7 mouse cellular contexts compared by ENCODE assay signal in the genomic region with DNA sequence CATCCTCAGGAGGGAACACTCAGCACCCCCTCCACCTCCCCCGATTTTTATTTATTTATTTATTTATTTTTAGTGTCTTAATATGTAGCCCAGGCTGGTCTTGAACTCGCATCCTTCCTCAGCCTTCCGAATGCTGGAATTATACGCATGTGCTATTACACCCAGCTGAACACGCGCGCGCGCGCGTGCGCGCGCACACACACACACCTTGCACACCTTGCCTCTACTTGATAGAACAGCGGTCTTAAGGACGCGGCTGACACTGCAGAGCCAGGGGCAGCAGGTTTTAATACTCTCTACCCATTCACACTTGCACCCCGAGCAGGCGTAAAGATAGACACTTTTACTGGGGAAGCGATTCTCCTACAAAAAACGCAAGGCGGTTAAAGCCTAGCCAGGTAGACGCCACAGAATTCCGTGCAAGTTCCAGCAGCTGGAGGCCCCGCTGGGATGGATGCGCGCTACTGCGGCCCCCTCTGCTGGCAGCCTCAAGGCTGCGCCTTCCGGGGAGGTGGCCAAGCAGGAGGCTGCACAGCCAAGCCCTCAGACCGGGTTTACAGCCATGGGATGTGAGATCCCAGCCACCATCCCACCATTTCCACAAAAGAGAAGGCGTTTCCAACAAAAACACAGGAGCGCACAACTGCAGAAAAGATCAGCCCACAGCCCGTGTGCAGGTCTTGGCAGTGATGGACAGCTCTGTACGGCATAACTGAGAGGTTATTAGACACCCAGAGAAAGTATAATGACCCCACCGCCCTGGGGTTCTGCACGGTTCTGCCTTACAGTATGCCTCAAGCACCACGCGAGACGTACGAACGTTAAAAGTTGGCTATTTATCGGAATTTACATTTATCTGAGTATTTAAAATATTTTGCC.
DNase-seq lines count a peak whose midpoint lies in the region; ATAC-seq lines count a peak whose summit lies in the region.

No protein-coding gene starts in this region.

- intact Hi-C loops in gastrocnemius, postnatal 36 days (cut with DNase I) = no loop called here

- H3K4me2 ChIP-seq in neural tube, embryonic 11.5 days (ENCODE audit: low read depth) = peak overlapping the region; percentile 27

- WGBS in neural tube, embryonic 11.5 days = 18% methylated on average over 43 of the region's 43 CpGs

- no peak overlapping the region for H3K9ac ChIP-seq in neural tube, embryonic 11.5 days (ENCODE audit: low read length)

- no peaks in the 10 kb centered on the region for H3K36me3 ChIP-seq in neural tube, embryonic 11.5 days (ENCODE audit: control insufficient read depth, insufficient read depth, low read length)

- H3K27me3 ChIP-seq in neural tube, embryonic 11.5 days (ENCODE audit: control insufficient read depth, insufficient read depth, low read length) = peaks cover 15% of the 10 kb centered on the region

- no peaks in the 10 kb centered on the region for H3K9me3 ChIP-seq in neural tube, embryonic 11.5 days (ENCODE audit: control insufficient read depth, low read length)

- peak; percentile 73 for ATAC-seq in common myeloid progenitor, adult 5-6 weeks (replicated peaks; ENCODE audit: low read depth, poor library complexity, severe bottlenecking)
- ATAC-seq in neural tube, embryonic 11.5 days (ENCODE audit: insufficient read depth, low FRiP score, low TSS enrichment) = peak; percentile 35; the same call in 1 of the 2 replicates

- H3K4me1 ChIP-seq in neural tube, embryonic 11.5 days (ENCODE audit: control insufficient read depth, insufficient read depth, low read length) = peaks cover 2% of the 10 kb centered on the region; the same call in 1 of the 2 replicates

- no peak overlapping the region for H3K27ac ChIP-seq in neural tube, embryonic 11.5 days (ENCODE audit: low read depth, low read length)

- DNase-seq in Muller cell, postnatal 12 days (ENCODE audit: inconsistent ontology term) = peak; percentile 52
- peak; percentile 25 to 44 for DNase-seq in gastrocnemius, postnatal 36 days
- DNase-seq in kidney, adult 11 months = peak; percentile 31
- DNase-seq in liver = peak; percentile 61
- DNase-seq in neural tube, embryonic 11.5 days (ENCODE audit: low spot score) = peak; percentile 82
- DNase-seq in thymus, postnatal 25 days = peak; percentile 76

- no peak overlapping the region for H3K4me3 ChIP-seq in neural tube, embryonic 11.5 days (ENCODE audit: low read depth, low read length)

Comparison
In these comparisons a context has a peak if more than half of its experiments do, and no peak if none do; other contexts are left out.
1. DNase-seq: peak in every context shown above with its lines; median percentile 82 in neural tube, embryonic 11.5 days; 76 in thymus, postnatal 25 days; 61 in liver; 52 in Muller cell, postnatal 12 days; 34 in gastrocnemius, postnatal 36 days; 31 in kidney, adult 11 months.